Mouse (Mus musculus): ENCODE data around the gene Pm20d1. TPM values are rescaled to one million over a fixed set of nuclear protein-coding genes. Genes with fewer than 3 reads are reported as not detected.
"Not testable (repeated sequence)": the region's sequence is repeated elsewhere in the genome, so short reads cannot be mapped to it uniquely, and the experiment has no call there.

Gene Pm20d1
- total and polyA plus RNA-seq, 2 experiments from 2014 or later, result 3.5 to 6.4 TPM

- no peak overlapping the region for H3K9ac ChIP-seq (replicated peaks; ENCODE audit: low read depth, low read length)
- 88% methylated on average over 1 of the region's 1 CpGs for WGBS
- no peak overlapping the region for H3K4me2 ChIP-seq (ENCODE audit: low read depth, low read length)
- no peaks in the 10 kb centered on the region for H3K36me3 ChIP-seq (replicated peaks; ENCODE audit: control insufficient read depth, insufficient read depth, low read length)
- no peak overlapping the region for H3K4me3 ChIP-seq (ENCODE audit: low read depth, low read length)
- DNase-seq (ENCODE audit: low spot score) (no peak), ATAC-seq (ENCODE audit: insufficient read depth, low read depth) (no peak)
- H3K27me3 ChIP-seq (ENCODE audit: control insufficient read depth, insufficient read depth, low read length), result no peaks in the 10 kb centered on the region
- TF ChIP-seq CTCF (IDR thresholded peaks at IDR 0.05; ENCODE audit: low read depth) (no peak), EP300 (IDR thresholded peaks at IDR 0.05; ENCODE audit: low read depth) (no peak)
- H3K9me3 ChIP-seq (replicated peaks; ENCODE audit: control insufficient read depth, low read length), result no peaks in the 10 kb centered on the region
- no peak overlapping the region for H3K27ac ChIP-seq (ENCODE audit: low read depth)
- no peaks in the 10 kb centered on the region for H3K4me1 ChIP-seq (ENCODE audit: control insufficient read depth, insufficient read depth)
Measured at GRCm38 (mm10) chr1:131811393-131811792, 14.2 kb downstream of the Pm20d1 start.

- ATAC-seq (ENCODE audit: insufficient read depth, low read depth), result no peak; the same call in 1 of the 2 replicates
- Histone ChIP-seq H3K9ac (replicated peaks; ENCODE audit: low read depth, low read length) (no peak overlapping the region), H3K4me2 (ENCODE audit: low read depth, low read length) (no peak overlapping the region), H3K4me1 (ENCODE audit: control insufficient read depth, insufficient read depth) (no peaks in the 10 kb centered on the region; the same call in 1 of the 2 replicates), H3K36me3 (replicated peaks; ENCODE audit: control insufficient read depth, insufficient read depth, low read length) (no peaks in the 10 kb centered on the region), H3K27ac (ENCODE audit: low read depth) (no peak overlapping the region), H3K27me3 (ENCODE audit: control insufficient read depth, insufficient read depth, low read length) (no peaks in the 10 kb centered on the region), H3K9me3 (replicated peaks; ENCODE audit: control insufficient read depth, low read length) (no peaks in the 10 kb centered on the region), H3K4me3 (ENCODE audit: low read depth, low read length) (no peak overlapping the region)
- TF ChIP-seq EP300 (IDR thresholded peaks at IDR 0.05; ENCODE audit: low read depth), result no peak
- TF ChIP-seq CTCF (IDR thresholded peaks at IDR 0.05; ENCODE audit: low read depth), result no peak
- DNase-seq (ENCODE audit: low spot score), result no peak
- WGBS, result 42% methylated on average over 9 of the region's 9 CpGs
Measured at GRCm38 (mm10) chr1:131812006-131812405, 14.8 kb downstream of the Pm20d1 start.

DNA sequence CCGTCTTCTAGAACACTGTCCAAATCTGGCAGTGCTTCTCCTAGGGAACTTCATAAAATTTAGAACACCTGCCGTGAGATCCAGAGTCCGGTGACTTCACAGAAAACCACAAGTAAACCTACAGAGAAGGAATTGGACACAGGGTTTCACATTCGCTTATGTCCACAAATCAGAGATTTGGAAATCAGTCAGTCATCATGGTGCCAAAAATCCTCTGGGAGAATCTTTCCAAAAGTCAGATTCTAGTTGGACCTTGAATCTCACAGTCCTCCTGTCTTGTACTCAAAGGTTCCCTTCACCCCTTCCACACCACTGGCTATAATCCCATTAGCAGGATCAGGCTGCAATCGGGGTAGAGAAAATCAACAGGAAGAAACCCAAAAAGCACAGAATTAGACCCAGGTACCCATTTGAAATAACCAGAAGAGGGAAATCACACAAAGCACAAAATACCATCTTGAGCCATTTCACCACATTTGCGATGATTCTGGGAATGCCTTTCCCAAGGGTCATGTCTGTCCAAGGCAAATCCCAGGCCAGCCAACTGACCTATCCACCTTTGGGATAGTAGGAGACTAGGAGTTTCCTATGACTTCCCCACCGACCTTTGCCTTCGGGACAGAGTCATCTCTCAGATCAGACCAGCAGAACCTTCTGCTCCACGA lies 15.6 kb downstream of the Pm20d1 start:
- Histone ChIP-seq H3K9me3 (replicated peaks; ENCODE audit: control insufficient read depth, low read length) (no peaks in the 10 kb centered on the region), H3K36me3 (replicated peaks; ENCODE audit: control insufficient read depth, insufficient read depth, low read length) (no peaks in the 10 kb centered on the region), H3K4me1 (ENCODE audit: control insufficient read depth, insufficient read depth) (no peaks in the 10 kb centered on the region; the same call in 1 of the 2 replicates), H3K4me3 (ENCODE audit: low read depth, low read length) (no peak overlapping the region), H3K9ac (replicated peaks; ENCODE audit: low read depth, low read length) (no peak overlapping the region), H3K27me3 (ENCODE audit: control insufficient read depth, insufficient read depth, low read length) (no peaks in the 10 kb centered on the region), H3K27ac (ENCODE audit: low read depth) (no peak overlapping the region), H3K4me2 (ENCODE audit: low read depth, low read length) (no peak overlapping the region)
- ATAC-seq (ENCODE audit: insufficient read depth, low read depth), result no peak
- TF ChIP-seq CTCF (IDR thresholded peaks at IDR 0.05; ENCODE audit: low read depth) (no peak), EP300 (IDR thresholded peaks at IDR 0.05; ENCODE audit: low read depth) (no peak)
- no peak for DNase-seq (ENCODE audit: low spot score)
- 84% methylated on average over 9 of the region's 9 CpGs for WGBS

DNA sequence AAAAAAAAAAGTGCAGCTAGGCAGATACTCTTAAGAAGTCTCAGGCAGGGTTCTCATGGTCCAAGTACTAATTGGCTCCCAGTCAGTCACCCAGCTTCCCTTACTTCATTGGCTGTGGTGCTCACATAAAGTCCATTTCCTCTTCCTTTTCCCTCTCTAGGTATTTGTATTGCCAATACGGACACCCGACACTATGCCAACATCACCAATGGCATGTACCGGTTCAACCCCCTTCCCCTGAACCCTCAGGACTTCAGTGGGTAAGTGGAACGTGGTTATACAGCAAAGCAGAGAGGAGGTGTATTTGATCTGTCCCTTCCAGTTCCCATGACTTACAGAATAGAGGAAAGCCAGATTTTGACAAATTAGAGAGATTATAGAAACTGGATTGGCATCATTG lies 16.6 kb downstream of the Pm20d1 start:
- no peaks in the 10 kb centered on the region for H3K36me3 ChIP-seq (replicated peaks; ENCODE audit: control insufficient read depth, insufficient read depth, low read length)
- H3K4me3 ChIP-seq (ENCODE audit: low read depth, low read length), result no peak overlapping the region
- 88% methylated on average over 4 of the region's 4 CpGs for WGBS
- H3K4me1 ChIP-seq (ENCODE audit: control insufficient read depth, insufficient read depth), result no peaks in the 10 kb centered on the region; the same call in 1 of the 2 replicates
- H3K9me3 ChIP-seq (replicated peaks; ENCODE audit: control insufficient read depth, low read length), result no peaks in the 10 kb centered on the region
- TF ChIP-seq CTCF (IDR thresholded peaks at IDR 0.05; ENCODE audit: low read depth), result no peak
- TF ChIP-seq EP300 (IDR thresholded peaks at IDR 0.05; ENCODE audit: low read depth), result no peak
- no peaks in the 10 kb centered on the region for H3K27me3 ChIP-seq (ENCODE audit: control insufficient read depth, insufficient read depth, low read length)
- no peak for ATAC-seq (ENCODE audit: insufficient read depth, low read depth)
- H3K9ac ChIP-seq (replicated peaks; ENCODE audit: low read depth, low read length), result no peak overlapping the region
- no peak overlapping the region for H3K27ac ChIP-seq (ENCODE audit: low read depth)
- no peak overlapping the region for H3K4me2 ChIP-seq (ENCODE audit: low read depth, low read length)
- DNase-seq (ENCODE audit: low spot score), result no peak

GRCm38 (mm10) chr1:131814191-131814590 lies 17.0 kb downstream of the Pm20d1 start:
- H3K9ac ChIP-seq (replicated peaks; ENCODE audit: low read depth, low read length), result no peak overlapping the region
- H3K4me2 ChIP-seq (ENCODE audit: low read depth, low read length), result no peak overlapping the region
- no peak overlapping the region for H3K4me3 ChIP-seq (ENCODE audit: low read depth, low read length)
- no peak for TF ChIP-seq CTCF (IDR thresholded peaks at IDR 0.05; ENCODE audit: low read depth)
- TF ChIP-seq EP300 (IDR thresholded peaks at IDR 0.05; ENCODE audit: low read depth), result no peak
- H3K9me3 ChIP-seq (replicated peaks; ENCODE audit: control insufficient read depth, low read length), result no peaks in the 10 kb centered on the region; the same call in 1 of the 2 replicates
- ATAC-seq (ENCODE audit: insufficient read depth, low read depth) (no peak), DNase-seq (ENCODE audit: low spot score) (no peak)
- no peak overlapping the region for H3K27ac ChIP-seq (ENCODE audit: low read depth)
- no peaks in the 10 kb centered on the region; the same call in 1 of the 2 replicates for H3K4me1 ChIP-seq (ENCODE audit: control insufficient read depth, insufficient read depth)
- WGBS, result 86% methylated on average over 3 of the region's 3 CpGs
- no peaks in the 10 kb centered on the region for H3K27me3 ChIP-seq (ENCODE audit: control insufficient read depth, insufficient read depth, low read length)
- H3K36me3 ChIP-seq (replicated peaks; ENCODE audit: control insufficient read depth, insufficient read depth, low read length), result no peaks in the 10 kb centered on the region

GRCm38 (mm10) chr1:131816886-131817285 lies 19.7 kb downstream of the Pm20d1 start:
- no peak for DNase-seq (ENCODE audit: low spot score)
- no peak overlapping the region for H3K4me3 ChIP-seq (ENCODE audit: low read depth, low read length)
- no peak overlapping the region for H3K9ac ChIP-seq (replicated peaks; ENCODE audit: low read depth, low read length)
- TF ChIP-seq CTCF (IDR thresholded peaks at IDR 0.05; ENCODE audit: low read depth) (no peak), EP300 (IDR thresholded peaks at IDR 0.05; ENCODE audit: low read depth) (no peak)
- 63% methylated on average over 6 of the region's 6 CpGs for WGBS
- no peak overlapping the region for H3K27ac ChIP-seq (ENCODE audit: low read depth)
- H3K27me3 ChIP-seq (ENCODE audit: control insufficient read depth, insufficient read depth, low read length), result no peaks in the 10 kb centered on the region
- H3K4me1 ChIP-seq (ENCODE audit: control insufficient read depth, insufficient read depth), result no peaks in the 10 kb centered on the region; the same call in 1 of the 2 replicates
- H3K4me2 ChIP-seq (ENCODE audit: low read depth, low read length), result no peak overlapping the region
- H3K9me3 ChIP-seq (replicated peaks; ENCODE audit: control insufficient read depth, low read length), result no peaks in the 10 kb centered on the region; the same call in 1 of the 2 replicates
- no peak for ATAC-seq (ENCODE audit: insufficient read depth, low read depth)
- no peaks in the 10 kb centered on the region for H3K36me3 ChIP-seq (replicated peaks; ENCODE audit: control insufficient read depth, insufficient read depth, low read length)

- not testable (repeated sequence) for H3K27ac ChIP-seq (ENCODE audit: low read depth); H3K4me3 ChIP-seq (ENCODE audit: low read depth, low read length); H3K4me1 ChIP-seq (ENCODE audit: control insufficient read depth, insufficient read depth); H3K9ac ChIP-seq (replicated peaks; ENCODE audit: low read depth, low read length); ATAC-seq (ENCODE audit: insufficient read depth, low read depth); H3K36me3 ChIP-seq (replicated peaks; ENCODE audit: control insufficient read depth, insufficient read depth, low read length); DNase-seq (ENCODE audit: low spot score); H3K9me3 ChIP-seq (replicated peaks; ENCODE audit: control insufficient read depth, low read length); H3K4me2 ChIP-seq (ENCODE audit: low read depth, low read length); H3K27me3 ChIP-seq (ENCODE audit: control insufficient read depth, insufficient read depth, low read length)
- 72% methylated on average over 8 of the region's 9 CpGs for WGBS
Measured at GRCm38 (mm10) chr1:131820353-131820752, 23.2 kb downstream of the Pm20d1 start.

Measured in heart, postnatal 0 days (tissue).